Mouse (Mus musculus) embryonic facial prominence, embryonic 10.5 days (tissue): Measurements from ENCODE around the gene Pklr. TPM values are rescaled to one million over a fixed set of nuclear protein-coding genes. Genes with fewer than 3 reads are reported as not detected.
"Not testable (repeated sequence)": the region's sequence is repeated elsewhere in the genome, so short reads cannot be mapped to it uniquely, and the experiment has no call there.

Experiments used
- DNase-seq: peaks from one replicate; pipeline ENCODE4 v3.0.0-alpha.2; 2017; ENCODE audit warnings: low spot score
- H3K27ac ChIP-seq: fragments of 300-500 bp; sonication (generic); replicated peaks from 2 replicates; pipeline ENCODE4 v1.5.1; 2016; ENCODE audit warnings: mild to moderate bottlenecking
- H3K27me3 ChIP-seq: fragments of 300-500 bp; sonication (generic); replicated peaks from 2 replicates; pipeline ENCODE4 v1.6.1; 2016; ENCODE audit warnings: low read depth, mild to moderate bottlenecking; ENCODE audit not compliant: poor library complexity, severe bottlenecking
- H3K36me3 ChIP-seq: fragments of 300-500 bp; sonication (generic); replicated peaks from 2 replicates; pipeline ENCODE4 v1.6.1; 2016; ENCODE audit warnings: mild to moderate bottlenecking, moderate library complexity
- H3K4me1 ChIP-seq: fragments of 300-500 bp; sonication (generic); 2 replicates; pipeline ENCODE4 v1.6.1; 2016
- H3K4me3 ChIP-seq: fragments of 300-500 bp; sonication (generic); 2 replicates; pipeline ENCODE4 v1.5.1; 2016; ENCODE audit warnings: mild to moderate bottlenecking, moderate library complexity
- H3K9me3 ChIP-seq: fragments of 300-500 bp; sonication (generic); 2 replicates; pipeline ENCODE4 v1.6.1; 2016; ENCODE audit warnings: mild to moderate bottlenecking
- WGBS: fragments of 180-500 bp; shearing (Covaris S2); methylation state at CpG from one replicate; pipeline ENCODE4 v1.1.7; 2016; 5-methylcytosine and 5-hydroxymethylcytosine counted together
- polyA plus RNA-seq: library from polyadenylated mRNA; unstranded; fragments of >200 nt; fragmentation: Nextera tagmentation; extraction: Ambion mirVana; gene quantifications from 2 replicates; pipeline ENCODE4 v1.2.1, GENCODE M21; 2016

The Pklr gene
- polyA plus RNA-seq, 1 experiment from 2014 or later = 2.8 TPM

DNA sequence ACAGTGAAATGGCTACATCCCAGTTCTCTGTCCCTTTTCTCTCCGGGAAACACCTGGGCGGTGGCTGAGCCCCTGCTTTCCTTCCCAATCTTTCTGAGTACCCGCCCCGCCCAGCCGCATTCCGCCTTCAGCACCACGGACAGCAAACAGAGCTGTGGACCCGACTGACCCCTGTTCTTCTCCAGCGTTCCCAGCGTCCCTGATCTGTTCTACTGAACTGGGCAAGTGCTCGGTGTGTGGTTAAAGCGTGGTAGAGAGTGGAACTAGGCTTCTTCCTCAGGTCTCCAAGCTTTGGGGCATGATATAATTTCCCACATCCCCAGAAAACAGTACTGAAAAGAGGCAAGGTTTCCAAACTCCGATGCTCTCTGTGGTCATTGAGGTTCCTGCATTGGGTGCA, 23.3 kb downstream of the Pklr start:
- H3K4me1 ChIP-seq = peaks cover 29% of the 10 kb centered on the region
- H3K27ac ChIP-seq = no peak overlapping the region
- WGBS = 2% methylated on average over 13 of the region's 13 CpGs
- peak; percentile 85 for DNase-seq
- peaks cover 25% of the 10 kb centered on the region for H3K27me3 ChIP-seq
- no peaks in the 10 kb centered on the region for H3K36me3 ChIP-seq
- H3K4me3 ChIP-seq = peak overlapping the region; percentile 74
- H3K9me3 ChIP-seq = no peaks in the 10 kb centered on the region

DNA sequence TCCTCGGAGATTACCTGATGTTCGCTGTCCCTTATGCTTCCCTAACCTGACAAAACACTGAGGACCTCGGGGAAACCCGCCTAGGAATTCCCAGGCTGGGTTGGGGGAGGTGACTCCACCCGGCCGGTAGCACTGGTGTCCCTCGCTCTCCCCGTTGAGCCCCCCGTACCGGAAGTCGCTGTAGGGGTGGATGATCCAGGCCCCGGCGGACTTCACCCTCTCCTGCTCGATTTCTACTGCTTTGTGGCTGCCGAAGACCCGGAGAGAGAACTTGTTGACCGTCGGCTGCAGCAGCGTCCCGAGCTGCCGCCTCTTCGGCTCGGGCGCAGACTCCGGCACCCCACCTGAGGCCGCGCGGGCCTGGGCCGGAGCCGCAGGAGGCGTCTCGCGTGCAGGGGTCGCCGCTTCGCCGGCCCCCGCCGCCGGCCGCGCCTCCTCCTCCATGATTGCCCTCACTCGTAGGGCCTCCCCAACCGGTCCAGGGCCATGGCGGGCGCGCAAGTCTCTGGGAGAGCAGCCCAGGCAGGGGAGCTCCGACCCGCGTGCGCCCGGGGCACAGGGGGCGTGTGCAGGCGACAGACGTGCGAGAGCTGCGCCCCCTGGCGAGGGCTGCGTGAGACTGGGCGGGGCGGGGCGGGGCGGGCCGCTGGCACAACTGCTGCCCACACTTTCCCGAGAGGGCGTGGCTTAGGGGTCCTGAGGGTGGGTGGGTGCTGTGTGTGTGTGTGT, 23.8 kb downstream of the Pklr start, which contains the start of gene Hcn3:
Hcn3 (minus strand) TSS at position 581 of the 729 bp plus-strand sequence.
- H3K36me3 ChIP-seq = no peaks in the 10 kb centered on the region
- peak; percentile 89 for DNase-seq
- peak within 1 kb of the TSS; percentile 65 for H3K27ac ChIP-seq
- WGBS = under 1% methylated on average over 66 of the region's 66 CpGs
- H3K4me3 ChIP-seq = peak within 1 kb of the TSS; percentile 74
- no peaks in the 10 kb centered on the region for H3K9me3 ChIP-seq
- H3K4me1 ChIP-seq = peaks cover 33% of the 10 kb centered on the region
- H3K27me3 ChIP-seq = peaks cover 25% of the 10 kb centered on the region

DNA sequence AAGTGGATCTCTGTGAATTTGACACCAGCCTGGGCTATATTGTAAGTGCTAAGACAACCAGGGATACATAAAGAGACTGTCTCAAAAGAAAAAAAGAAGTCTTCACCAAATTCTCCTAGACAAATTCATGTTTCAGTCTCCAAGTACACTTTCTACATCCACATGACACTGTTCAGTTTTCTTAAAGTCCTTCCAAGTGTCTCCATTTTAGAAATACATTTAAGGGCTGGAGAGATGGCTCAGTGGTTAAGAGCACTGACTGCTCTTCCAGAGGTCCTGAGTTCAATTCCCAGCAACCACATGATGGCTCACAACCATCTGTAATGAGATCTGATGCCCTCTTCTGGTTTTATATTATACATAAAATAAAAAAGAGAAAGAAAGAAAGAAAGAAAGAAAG, 25.3 kb downstream of the Pklr start:
- Histone ChIP-seq H3K4me1 (peaks cover 42% of the 10 kb centered on the region), H3K27me3 (peaks cover 25% of the 10 kb centered on the region)
- not testable (repeated sequence) for DNase-seq, H3K27ac ChIP-seq, H3K4me3 ChIP-seq, H3K36me3 ChIP-seq, H3K9me3 ChIP-seq

DNA sequence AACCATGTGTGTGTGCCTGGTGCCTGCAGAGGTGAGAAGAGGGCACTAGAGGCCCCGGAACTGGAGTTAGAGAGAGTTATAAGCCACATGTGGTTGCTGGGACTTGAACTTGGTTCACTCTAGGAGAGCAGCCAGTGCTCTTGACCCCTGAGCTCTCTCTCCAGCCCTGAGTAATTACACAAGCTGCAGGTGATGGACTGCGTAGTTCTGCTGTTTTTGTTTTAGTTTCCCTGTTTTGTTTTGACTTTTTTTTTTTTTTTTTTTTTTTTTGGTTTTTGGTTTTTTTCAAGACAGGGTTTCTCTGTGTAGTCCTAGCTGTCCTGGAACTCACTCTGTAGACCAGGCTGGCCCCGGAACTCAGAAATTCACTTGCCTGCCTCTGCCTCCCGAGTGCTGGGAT, 25.8 kb downstream of the Pklr start:
- peaks cover 48% of the 10 kb centered on the region for H3K4me1 ChIP-seq
- DNase-seq = no peak
- WGBS = 80% methylated on average over 4 of the region's 4 CpGs
- no peak overlapping the region for H3K4me3 ChIP-seq
- peaks cover 8% of the 10 kb centered on the region for H3K36me3 ChIP-seq
- peaks cover 25% of the 10 kb centered on the region for H3K27me3 ChIP-seq
- no peaks in the 10 kb centered on the region for H3K9me3 ChIP-seq
- no peak overlapping the region for H3K27ac ChIP-seq

DNA sequence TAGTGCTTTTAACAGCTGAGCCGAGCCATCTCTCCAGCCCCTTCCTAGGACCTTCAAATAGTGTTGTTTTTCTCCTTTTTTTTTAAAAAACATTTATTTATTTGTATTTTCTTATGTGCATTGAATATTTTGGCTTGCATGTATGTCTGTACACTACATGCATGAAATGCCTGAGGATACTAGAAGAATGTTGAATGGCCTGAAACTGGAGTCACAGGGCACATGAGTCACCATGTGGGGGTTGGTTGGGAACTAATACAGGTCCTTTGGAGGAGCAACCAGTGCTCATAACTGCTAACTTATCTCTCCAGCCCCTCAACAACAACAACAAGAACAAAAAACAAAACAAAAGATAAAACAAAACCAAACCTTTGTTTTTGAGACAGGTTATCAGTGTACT, 27.2 kb downstream of the Pklr start:
- peaks cover 49% of the 10 kb centered on the region for H3K4me1 ChIP-seq
- 79% methylated on average over 1 of the region's 1 CpGs for WGBS

DNA sequence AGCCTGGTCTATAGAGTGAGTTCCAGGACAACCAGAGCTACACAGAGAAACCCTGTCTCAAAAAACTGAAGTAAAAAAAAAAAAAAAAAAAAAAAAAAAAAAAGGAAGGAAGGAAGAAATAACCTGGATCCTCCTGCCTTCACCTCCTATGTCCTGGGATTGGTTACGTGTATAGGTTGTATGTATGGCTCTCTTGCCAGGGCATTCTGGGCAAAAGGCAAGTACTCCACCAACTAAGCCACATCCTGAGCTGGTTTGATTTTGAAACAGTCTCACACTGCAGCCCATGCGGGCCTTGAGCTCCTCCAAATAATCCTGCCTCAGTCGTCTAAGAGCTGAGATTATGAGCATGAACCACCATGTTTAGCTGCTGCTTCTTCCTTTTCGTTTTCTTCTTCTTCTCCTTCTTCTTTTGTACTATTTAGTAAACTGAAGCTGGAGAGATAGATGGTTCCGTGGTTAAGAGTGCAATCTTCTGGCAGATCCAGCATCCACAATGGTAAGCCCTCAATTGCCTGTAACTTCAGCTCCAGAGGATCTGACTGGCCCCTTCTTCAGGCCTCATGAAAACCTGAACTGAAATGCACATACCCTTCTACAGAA, 27.8 kb downstream of the Pklr start:
- Histone ChIP-seq H3K27ac (peak overlapping the region; percentile 99; the same call in 1 of the 2 replicates), H3K4me3 (peak overlapping the region; percentile 95)
- 74% methylated on average over 5 of the region's 5 CpGs for WGBS

More for the DNA sequence above, 27.2 kb downstream of the Pklr start:
- Histone ChIP-seq H3K27ac (no peak overlapping the region), H3K4me3 (no peak overlapping the region), H3K9me3 (no peaks in the 10 kb centered on the region), H3K27me3 (peaks cover 19% of the 10 kb centered on the region), H3K36me3 (peaks cover 21% of the 10 kb centered on the region)
- no peak for DNase-seq

DNA sequence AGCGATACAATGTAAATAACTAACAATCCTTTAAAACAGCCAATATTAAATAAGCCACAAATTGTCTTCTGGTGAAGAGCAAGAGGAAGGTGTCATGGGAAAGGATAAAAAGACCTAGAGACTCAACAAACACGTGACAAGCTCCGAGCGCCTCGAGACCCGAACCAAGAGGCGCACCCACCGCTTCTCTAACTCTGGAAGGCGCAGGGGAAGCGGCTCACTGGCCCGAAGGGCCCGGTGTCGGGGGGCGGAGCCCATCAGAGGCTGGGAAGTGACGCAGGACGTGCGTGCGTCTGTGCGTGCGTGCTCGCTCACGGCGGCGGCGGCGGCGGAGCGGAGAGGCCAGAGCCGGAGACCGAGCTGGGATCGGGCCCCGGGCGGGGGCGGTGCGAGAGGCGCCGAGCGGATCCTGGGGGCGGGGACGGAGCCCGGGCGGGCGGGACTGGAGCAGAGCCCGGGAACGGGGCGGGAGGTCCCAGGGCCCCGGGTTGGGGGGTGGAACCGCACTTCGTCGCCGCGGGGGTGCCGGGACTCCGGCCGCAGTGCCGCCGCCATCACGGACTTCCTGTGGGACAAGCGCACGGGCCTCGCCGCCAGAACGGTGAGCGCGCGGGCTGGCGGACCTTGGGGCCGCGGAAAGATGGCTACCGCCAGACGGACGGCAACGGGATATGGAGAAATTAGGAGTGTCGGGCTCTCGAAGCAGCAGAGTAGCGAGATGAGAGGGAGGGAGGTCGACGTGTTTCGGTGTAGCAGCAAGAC, 28.7 kb downstream of the Pklr start, which contains the start of gene Clk2:
Clk2 (plus strand) TSS at position 290 of the 762 bp plus-strand sequence.
- peaks cover 37% of the 10 kb centered on the region for H3K36me3 ChIP-seq
- H3K27ac ChIP-seq = peak within 1 kb of the TSS; percentile 99
- peak; percentile 97 for DNase-seq
- under 1% methylated on average over 79 of the region's 79 CpGs for WGBS
- peaks cover 3% of the 10 kb centered on the region; the same call in 1 of the 2 replicates for H3K27me3 ChIP-seq
- H3K4me1 ChIP-seq = peaks cover 36% of the 10 kb centered on the region
- no peaks in the 10 kb centered on the region for H3K9me3 ChIP-seq
- H3K4me3 ChIP-seq = peak within 1 kb of the TSS; percentile 95

More for the DNA sequence above, 27.8 kb downstream of the Pklr start:
- peaks cover 45% of the 10 kb centered on the region for H3K4me1 ChIP-seq
- H3K9me3 ChIP-seq = no peaks in the 10 kb centered on the region
- H3K36me3 ChIP-seq = peaks cover 28% of the 10 kb centered on the region
- no peak for DNase-seq
- peaks cover 12% of the 10 kb centered on the region for H3K27me3 ChIP-seq

DNA sequence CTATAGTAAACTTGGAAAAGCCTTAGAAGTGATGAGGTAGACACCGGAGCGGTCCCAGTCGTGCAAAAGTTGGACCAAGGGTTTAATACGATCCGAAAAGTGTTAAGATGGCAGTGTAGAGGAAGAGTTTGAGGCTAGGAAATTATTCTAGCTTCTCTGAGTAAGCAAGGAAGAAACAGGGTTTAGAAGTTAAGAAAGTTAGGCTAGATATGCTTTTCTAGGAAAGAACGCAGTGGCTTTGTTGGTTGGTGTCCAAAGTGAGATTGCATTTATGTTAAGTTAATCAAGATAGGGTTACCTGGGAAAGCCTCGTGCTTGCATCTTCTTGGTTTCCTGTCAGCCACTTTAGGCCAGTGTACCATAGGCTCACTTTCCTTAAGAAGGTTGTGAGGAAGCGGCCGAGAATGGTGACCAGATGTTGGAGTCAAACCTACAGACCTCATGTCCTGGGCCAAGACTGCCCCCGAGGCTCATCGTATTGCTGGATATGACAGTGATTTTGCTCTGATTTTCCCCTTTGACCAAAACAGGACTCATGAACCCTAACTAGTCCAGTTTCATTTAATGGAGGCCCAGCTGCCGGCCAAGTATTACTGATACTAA, 29.4 kb downstream of the Pklr start:
- DNase-seq = no peak
- 22% methylated on average over 12 of the region's 12 CpGs for WGBS
- Histone ChIP-seq H3K36me3 (peaks cover 44% of the 10 kb centered on the region), H3K4me3 (peak overlapping the region; percentile 95), H3K4me1 (peaks cover 29% of the 10 kb centered on the region), H3K27me3 (no peaks in the 10 kb centered on the region), H3K27ac (peak overlapping the region; percentile 99), H3K9me3 (no peaks in the 10 kb centered on the region)

DNA sequence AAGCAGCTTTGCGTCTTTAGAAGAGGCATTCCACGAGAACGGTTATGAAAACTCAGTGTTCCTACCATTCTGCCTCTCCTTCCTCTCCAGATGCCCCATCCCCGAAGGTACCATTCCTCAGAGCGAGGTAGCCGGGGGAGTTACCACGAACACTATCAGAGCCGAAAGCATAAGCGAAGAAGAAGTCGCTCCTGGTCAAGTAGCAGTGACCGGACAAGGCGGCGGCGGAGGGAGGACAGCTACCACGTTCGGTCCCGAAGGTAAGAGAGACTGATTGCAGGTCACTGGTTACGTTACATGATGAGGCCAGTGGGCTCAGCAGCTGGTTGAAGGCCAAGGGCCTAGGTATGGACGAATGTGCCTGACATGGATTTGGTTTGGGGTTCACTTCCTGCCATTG, 31.0 kb downstream of the Pklr start:
- no peak for DNase-seq
- 92% methylated on average over 19 of the region's 19 CpGs for WGBS
- no peaks in the 10 kb centered on the region for H3K9me3 ChIP-seq
- H3K27ac ChIP-seq = no peak overlapping the region
- peaks cover 28% of the 10 kb centered on the region for H3K4me1 ChIP-seq
- H3K36me3 ChIP-seq = peaks cover 60% of the 10 kb centered on the region
- 0 out of 2 replicates have a peak overlapping the region, but pooled peaks have one; percentile 6 for H3K4me3 ChIP-seq
- no peaks in the 10 kb centered on the region for H3K27me3 ChIP-seq

DNA sequence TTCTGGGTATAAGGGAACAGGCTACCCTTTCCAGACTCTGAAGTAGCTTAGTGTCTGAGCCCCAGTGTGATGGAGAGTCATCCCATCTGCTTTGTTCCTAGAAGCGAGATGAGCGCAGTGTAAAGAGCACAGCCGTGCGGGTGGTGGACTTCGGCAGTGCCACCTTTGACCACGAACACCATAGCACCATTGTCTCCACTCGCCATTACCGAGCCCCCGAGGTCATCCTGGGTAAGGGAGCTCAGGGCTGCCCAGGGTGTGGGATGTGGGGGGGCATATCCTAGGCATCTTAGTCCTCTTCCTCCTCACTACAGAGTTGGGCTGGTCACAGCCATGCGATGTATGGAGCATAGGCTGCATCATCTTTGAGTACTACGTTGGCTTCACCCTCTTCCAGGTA, 38.9 kb downstream of the Pklr start:
- WGBS = 90% methylated on average over 11 of the region's 11 CpGs
- no peak for DNase-seq
- no peak overlapping the region for H3K27ac ChIP-seq
- H3K36me3 ChIP-seq = peaks cover 83% of the 10 kb centered on the region
- H3K27me3 ChIP-seq = no peaks in the 10 kb centered on the region
- no peaks in the 10 kb centered on the region for H3K9me3 ChIP-seq
- peaks cover 15% of the 10 kb centered on the region for H3K4me1 ChIP-seq
- no peak overlapping the region for H3K4me3 ChIP-seq

DNA sequence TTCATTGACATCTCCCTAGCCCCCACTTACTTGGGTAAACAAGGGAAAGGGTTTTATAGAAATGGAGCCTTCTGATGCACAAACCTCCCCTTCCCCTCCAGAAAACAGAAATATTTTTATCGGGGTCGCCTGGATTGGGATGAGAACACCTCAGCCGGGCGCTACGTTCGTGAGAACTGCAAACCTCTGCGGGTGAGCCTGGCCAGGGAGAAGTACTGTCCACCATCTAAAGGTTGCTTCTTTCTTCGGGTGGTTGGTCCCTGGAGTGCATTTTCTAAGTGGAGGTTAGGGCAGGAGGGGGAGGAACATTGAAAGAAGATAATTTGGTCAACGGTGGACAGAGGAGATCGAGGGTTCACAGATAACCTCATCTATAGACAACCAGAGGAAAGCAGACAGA, 39.6 kb downstream of the Pklr start:
- H3K36me3 ChIP-seq = peaks cover 83% of the 10 kb centered on the region

DNA sequence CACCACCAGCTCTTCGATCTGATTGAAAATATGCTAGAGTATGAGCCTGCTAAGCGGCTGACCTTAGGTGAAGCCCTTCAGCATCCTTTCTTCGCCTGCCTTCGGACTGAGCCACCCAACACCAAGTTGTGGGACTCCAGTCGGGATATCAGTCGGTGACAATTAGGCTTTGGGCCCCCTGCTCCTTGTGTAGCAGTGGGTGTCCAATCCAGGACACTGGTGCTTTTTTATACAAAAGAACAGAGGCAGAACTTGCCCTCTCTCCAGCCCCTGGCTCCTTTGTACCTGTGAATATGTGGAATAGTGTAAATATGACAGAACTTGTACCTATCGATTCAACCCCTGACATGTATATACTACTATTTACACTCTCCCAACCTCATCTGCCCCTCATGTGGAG, 40.5 kb downstream of the Pklr start:
- DNase-seq = no peak
- no peaks in the 10 kb centered on the region for H3K9me3 ChIP-seq
- H3K4me1 ChIP-seq = peaks cover 15% of the 10 kb centered on the region
- H3K4me3 ChIP-seq = peak overlapping the region; percentile 84; the same call in 1 of the 2 replicates
- no peak overlapping the region; the same call in none of the 2 replicates for H3K27ac ChIP-seq
- H3K27me3 ChIP-seq = no peaks in the 10 kb centered on the region
- H3K36me3 ChIP-seq = peaks cover 83% of the 10 kb centered on the region
- WGBS = 81% methylated on average over 7 of the region's 7 CpGs

More for the DNA sequence above, 39.6 kb downstream of the Pklr start:
- H3K9me3 ChIP-seq = no peaks in the 10 kb centered on the region
- no peaks in the 10 kb centered on the region for H3K27me3 ChIP-seq
- H3K4me1 ChIP-seq = peaks cover 15% of the 10 kb centered on the region
- DNase-seq = no peak
- H3K27ac ChIP-seq = no peak overlapping the region
- no peak overlapping the region for H3K4me3 ChIP-seq
- 94% methylated on average over 10 of the region's 10 CpGs for WGBS
